Mouse (Mus musculus): ENCODE measurements around the gene Bag5. TPM values are rescaled to one million over a fixed set of nuclear protein-coding genes. Genes with fewer than 3 reads are reported as not detected.
"Not testable (repeated sequence)": the region's sequence is repeated elsewhere in the genome, so short reads cannot be mapped to it uniquely, and the experiment has no call there.

Bag5 gene
- total and polyA plus RNA-seq, 3 experiments, result 24.1 to 27.9 (median 25.6) TPM

DNA sequence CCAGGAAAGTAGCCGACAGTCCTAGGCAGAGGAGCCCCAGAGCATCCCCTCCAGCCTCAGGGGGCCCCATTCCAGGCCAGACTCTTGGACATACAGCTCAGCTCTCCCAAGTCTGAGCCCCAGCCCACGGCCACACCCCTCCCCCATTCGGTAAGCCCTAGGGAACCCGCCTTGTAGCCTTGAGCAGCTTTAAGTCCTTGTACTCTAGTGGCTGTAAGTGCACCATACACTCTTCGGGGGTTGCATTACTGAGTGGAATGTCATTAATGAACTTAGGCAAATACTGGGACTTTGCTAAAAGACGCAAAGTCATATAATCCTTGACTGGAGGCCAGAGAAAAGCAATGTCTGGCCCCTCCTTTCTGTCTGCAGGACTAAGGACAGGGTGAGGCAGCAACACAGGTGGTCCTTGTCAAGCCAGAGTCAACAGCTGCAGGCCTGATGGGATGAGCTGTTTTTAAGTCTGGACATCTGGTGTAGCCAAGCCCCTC lies 48.9 kb downstream of the Bag5 start:
- no peak overlapping the region for H3K27ac ChIP-seq (ENCODE audit: insufficient read depth, low read depth)
- no peaks in the 10 kb centered on the region for H3K27me3 ChIP-seq (replicated peaks)
- peaks cover 4 to 41% of the 10 kb centered on the region in 2 experiments for H3K36me3 ChIP-seq (replicated peaks in 1 of 2; ENCODE audit: control insufficient read depth in 1 of 2, insufficient read depth in 1 of 2, low read length in 1 of 2)
- dilution Hi-C loops (cut with MboI; ENCODE audit: extremely low pct_ligation_motif_present, extremely low pct_unique_long_range_greater_than_20kb, low sequenced_read_pairs), result no loop called here
- H3K4me2 ChIP-seq (ENCODE audit: insufficient read depth, low read depth, poor library complexity, severe bottlenecking), result no peak overlapping the region
- in situ Hi-C loops (cut with MboI; ENCODE audit: low pct_ligation_motif_present, low pct_unique_long_range_greater_than_20kb, low sequenced_read_pairs), result no loop called here
- TF ChIP-seq KAT2A (IDR thresholded peaks at IDR 0.05; ENCODE audit: insufficient replicate concordance, low read length), result no peak
- no peak for TF ChIP-seq UBTF (IDR thresholded peaks at IDR 0.05; ENCODE audit: low read depth, low read length)
- no peak for TF ChIP-seq USF2 (conservative IDR thresholded peaks at IDR 0.05; ENCODE audit: low read depth, low read length)
- TF ChIP-seq E2F4 (IDR thresholded peaks at IDR 0.05; ENCODE audit: insufficient replicate concordance, low read depth, low read length), result no peak
- TF ChIP-seq MEF2A (IDR thresholded peaks at IDR 0.05; ENCODE audit: borderline replicate concordance, low read depth, low read length), result no peak
- no peak for TF ChIP-seq ZMIZ1 (IDR thresholded peaks at IDR 0.05; ENCODE audit: low read depth, low read length)
- TF ChIP-seq ZNF384 (IDR thresholded peaks at IDR 0.05; ENCODE audit: low read depth, low read length), result no peak
- TF ChIP-seq BHLHE40 (IDR thresholded peaks at IDR 0.05; ENCODE audit: low read depth, low read length), result no peak
- no peak for TF ChIP-seq ELF1 (IDR thresholded peaks at IDR 0.05; ENCODE audit: low read depth, low read length)
- no peak for TF ChIP-seq MAX (IDR thresholded peaks at IDR 0.05; ENCODE audit: low read length)
- no peak for TF ChIP-seq ZKSCAN1 (IDR thresholded peaks at IDR 0.05; ENCODE audit: borderline replicate concordance, low read depth, low read length)
- no peak for TF ChIP-seq CHD1 (IDR thresholded peaks at IDR 0.05; ENCODE audit: low read depth, low read length)
- no peak for TF ChIP-seq JUND (conservative IDR thresholded peaks at IDR 0.05; ENCODE audit: low read depth, low read length)
- no peak for DNase-seq (ENCODE audit: extremely low read depth)
- H3K9ac ChIP-seq (ENCODE audit: insufficient read depth, low read depth), result no peak overlapping the region
- peaks cover 3 to 23% of the 10 kb centered on the region in 2 experiments for H3K4me1 ChIP-seq (ENCODE audit: control insufficient read depth in 1 of 2, insufficient read depth in 2 of 2)
- no peaks in the 10 kb centered on the region for H3K9me3 ChIP-seq (replicated peaks; ENCODE audit: low read length)
- H3K4me3 ChIP-seq (replicated peaks in 1 of 3; ENCODE audit: low read depth in 2 of 3, low read length in 2 of 3, poor library complexity in 1 of 3), result no peak overlapping the region
- no peaks in the 10 kb centered on the region for H3K79me2 ChIP-seq (replicated peaks; ENCODE audit: control insufficient read depth, extremely low read depth, insufficient read depth, poor library complexity, severe bottlenecking)

DNA sequence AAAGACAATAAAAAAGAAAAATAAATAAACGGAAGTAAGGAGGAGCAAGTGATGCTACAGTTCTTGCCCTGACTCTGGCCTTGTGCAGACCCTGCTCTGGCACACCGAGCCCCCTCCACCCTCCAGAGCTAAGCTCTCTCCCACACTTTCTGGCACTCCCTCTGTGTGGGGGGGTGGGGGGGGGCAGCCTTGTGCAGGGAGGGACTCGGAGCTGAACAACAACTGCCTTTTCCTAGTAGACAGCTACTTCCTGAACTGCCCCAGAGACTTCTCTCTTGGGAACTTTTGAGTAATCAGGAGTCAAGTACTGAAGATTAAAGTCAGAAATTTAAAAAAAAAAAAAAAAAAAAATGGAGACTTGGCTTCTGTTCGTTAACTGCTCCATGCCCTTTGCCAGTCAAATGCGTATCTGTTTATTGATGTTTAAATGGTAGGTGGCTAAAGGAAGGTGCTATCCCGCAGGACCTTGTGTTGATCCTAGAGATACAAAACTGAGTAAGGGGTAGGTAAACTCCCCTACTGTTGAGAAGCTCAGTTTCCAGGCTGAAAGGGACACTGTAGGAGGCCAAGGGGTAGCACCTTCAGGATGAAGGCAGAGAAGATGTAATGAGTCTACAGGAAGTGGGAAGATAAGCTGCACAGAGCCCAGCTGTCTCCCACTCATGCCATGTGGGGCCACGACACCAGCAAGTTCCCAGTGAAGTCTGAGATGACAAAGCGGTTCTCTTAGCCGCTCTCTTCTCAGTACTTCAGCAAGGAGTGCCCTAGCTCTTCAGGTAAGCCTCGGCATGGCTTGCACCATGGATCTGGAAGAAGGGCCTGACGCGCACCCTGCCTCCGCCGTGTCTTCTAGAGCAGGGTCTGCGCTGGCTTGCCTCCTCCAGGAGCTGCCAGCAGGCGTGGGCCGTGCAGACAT lies 49.6 kb downstream of the Bag5 start:
- Histone ChIP-seq H3K79me2 (replicated peaks; ENCODE audit: control insufficient read depth, extremely low read depth, insufficient read depth, poor library complexity, severe bottlenecking) (no peaks in the 10 kb centered on the region), H3K4me1 (ENCODE audit: control insufficient read depth in 1 of 2, insufficient read depth in 2 of 2) (peaks cover 0 to 19% of the 10 kb centered on the region in 2 experiments; a peak in 3 of 4 replicates), H3K36me3 (replicated peaks in 1 of 2; ENCODE audit: control insufficient read depth in 1 of 2, insufficient read depth in 1 of 2, low read length in 1 of 2) (peaks cover 4 to 47% of the 10 kb centered on the region in 2 experiments), H3K4me2 (ENCODE audit: insufficient read depth, low read depth, poor library complexity, severe bottlenecking) (no peak overlapping the region), H3K27ac (ENCODE audit: insufficient read depth, low read depth) (no peak overlapping the region), H3K9me3 (replicated peaks; ENCODE audit: low read length) (no peaks in the 10 kb centered on the region), H3K27me3 (replicated peaks) (no peaks in the 10 kb centered on the region), H3K9ac (ENCODE audit: insufficient read depth, low read depth) (no peak overlapping the region), H3K4me3 (replicated peaks in 1 of 3; ENCODE audit: low read depth in 2 of 3, low read length in 2 of 3, poor library complexity in 1 of 3) (no peak overlapping the region)
- no peak for TF ChIP-seq MEF2A (IDR thresholded peaks at IDR 0.05; ENCODE audit: borderline replicate concordance, low read depth, low read length)
- dilution Hi-C loops (cut with MboI; ENCODE audit: extremely low pct_ligation_motif_present, extremely low pct_unique_long_range_greater_than_20kb, low sequenced_read_pairs), result no loop called here
- in situ Hi-C loops (cut with MboI; ENCODE audit: low pct_ligation_motif_present, low pct_unique_long_range_greater_than_20kb, low sequenced_read_pairs), result no loop called here
- DNase-seq (ENCODE audit: extremely low read depth), result no peak

DNA sequence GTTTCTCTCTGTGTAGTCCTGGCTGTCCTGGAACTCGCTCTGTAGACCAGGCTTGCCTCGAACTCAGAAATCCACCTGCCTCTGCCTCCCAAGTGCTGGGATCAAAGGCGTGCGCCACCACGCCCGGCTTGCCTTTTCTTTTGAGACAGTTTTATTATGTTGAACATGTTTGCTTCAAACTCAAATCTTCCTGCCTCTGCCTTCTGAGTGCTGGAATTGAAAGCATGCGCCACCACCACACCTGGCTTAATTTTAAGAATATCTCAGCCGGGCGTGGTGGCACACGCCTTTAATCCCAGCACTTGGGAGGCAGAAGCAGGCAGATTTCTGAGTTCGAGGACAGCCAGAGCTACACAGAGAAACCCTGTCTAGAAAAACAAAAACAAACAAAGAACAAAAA lies 51.5 kb downstream of the Bag5 start:
- in situ Hi-C loops (cut with MboI; ENCODE audit: low pct_ligation_motif_present, low pct_unique_long_range_greater_than_20kb, low sequenced_read_pairs), result not testable (repeated sequence)

More for the DNA sequence above, 51.5 kb downstream of the Bag5 start:
- DNase-seq (ENCODE audit: extremely low read depth); H3K9ac ChIP-seq (ENCODE audit: insufficient read depth, low read depth); dilution Hi-C loops (cut with MboI; ENCODE audit: extremely low pct_ligation_motif_present, extremely low pct_unique_long_range_greater_than_20kb, low sequenced_read_pairs); H3K9me3 ChIP-seq (replicated peaks; ENCODE audit: low read length); H3K79me2 ChIP-seq (replicated peaks; ENCODE audit: control insufficient read depth, extremely low read depth, insufficient read depth, poor library complexity, severe bottlenecking); H3K4me2 ChIP-seq (ENCODE audit: insufficient read depth, low read depth, poor library complexity, severe bottlenecking); H3K27ac ChIP-seq (ENCODE audit: insufficient read depth, low read depth); H3K27me3 ChIP-seq (replicated peaks); H3K4me3 ChIP-seq (replicated peaks in 1 of 3; ENCODE audit: low read depth in 2 of 3, low read length in 2 of 3, poor library complexity in 1 of 3): not testable (repeated sequence)
- H3K36me3 ChIP-seq (replicated peaks in 1 of 2; ENCODE audit: control insufficient read depth in 1 of 2, insufficient read depth in 1 of 2, low read length in 1 of 2), result peaks cover 16 to 62% of the 10 kb centered on the region in 2 experiments
- H3K4me1 ChIP-seq (ENCODE audit: control insufficient read depth in 1 of 2, insufficient read depth in 2 of 2), result peaks cover 0 to 11% of the 10 kb centered on the region in 2 experiments; a peak in 3 of 4 replicates

Measured in CH12.LX (cell line).